Mouse (Mus musculus) thymus, postnatal 14 days (tissue): Measurements from ENCODE around the gene Itm2b.

Experiments
- DNase-seq: peaks from one replicate; pipeline ENCODE4 v3.0.0; 2021

The Itm2b gene

DNA sequence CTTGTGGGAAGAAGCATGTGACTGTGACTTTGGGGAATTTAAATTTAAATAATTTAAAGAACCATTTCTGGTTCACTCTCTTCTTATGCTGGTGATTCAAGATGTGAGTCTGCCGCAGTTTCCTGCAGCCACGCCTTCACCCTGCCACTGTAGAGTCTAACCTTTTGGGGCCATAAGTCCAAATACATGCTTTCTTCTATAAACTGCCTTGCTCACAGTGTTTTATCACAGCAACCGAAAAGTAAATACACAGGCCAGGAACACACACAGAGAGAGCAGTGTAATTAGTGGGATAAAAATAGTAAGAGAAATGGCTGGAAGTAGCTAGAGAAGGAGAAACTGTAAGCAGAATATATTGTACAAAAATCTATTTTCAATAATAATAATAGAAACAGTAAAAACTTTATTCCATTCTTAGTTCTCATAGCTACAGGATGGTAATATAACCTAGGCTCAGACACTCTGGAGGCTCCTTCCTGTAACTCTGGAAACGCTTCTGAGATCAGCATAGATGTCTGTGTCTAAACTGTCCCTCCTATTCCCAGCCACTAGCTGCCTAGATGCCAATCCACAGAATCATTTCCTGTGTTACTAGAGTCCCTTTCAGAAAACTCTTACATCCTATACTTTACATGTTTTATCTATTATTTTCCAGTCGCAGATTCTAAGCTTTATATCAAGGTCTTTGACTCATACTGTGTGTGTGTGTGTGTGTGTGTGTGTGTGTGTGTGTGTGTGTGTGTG lies 9.3 kb upstream of the Itm2b start:
- DNase-seq = no peak

DNA sequence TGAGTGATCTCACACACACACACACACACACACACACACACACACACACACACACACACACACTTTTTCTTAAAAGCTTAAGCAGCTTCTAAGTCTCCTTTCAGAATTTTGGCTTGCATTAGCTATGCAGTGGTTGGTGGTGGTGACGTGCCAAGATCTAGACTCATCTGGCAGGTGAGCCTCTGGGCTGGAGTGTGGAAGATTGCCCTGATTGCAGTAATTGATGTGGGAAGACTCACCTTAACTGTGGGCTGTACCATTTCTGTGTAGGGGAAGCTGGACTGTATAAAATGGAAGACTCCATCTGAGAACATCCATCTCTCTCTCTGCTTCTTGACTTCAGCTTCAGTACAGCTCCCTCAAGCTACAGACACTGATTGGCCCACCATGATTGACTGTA lies 6.4 kb upstream of the Itm2b start:
- DNase-seq = peak; percentile 44

DNA sequence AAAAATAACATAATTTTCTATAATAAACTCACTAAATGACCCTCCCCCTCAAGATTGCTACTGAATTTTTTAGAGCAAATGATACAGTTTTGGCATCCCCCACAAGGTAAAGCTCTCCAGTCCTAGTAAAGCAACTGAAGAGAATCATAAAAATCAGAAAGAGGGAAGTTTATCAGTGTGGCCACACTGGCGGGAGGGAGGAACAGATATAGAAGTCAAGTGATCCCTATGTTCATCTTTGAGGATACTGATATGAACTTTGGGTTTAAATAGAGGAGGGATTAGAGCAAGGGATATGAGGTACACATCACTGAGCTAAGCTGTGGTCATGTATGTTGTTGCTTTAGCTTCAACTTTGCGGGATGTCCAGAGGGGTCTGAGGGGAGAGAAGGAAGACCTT lies 5.1 kb upstream of the Itm2b start:
- no peak for DNase-seq

DNA sequence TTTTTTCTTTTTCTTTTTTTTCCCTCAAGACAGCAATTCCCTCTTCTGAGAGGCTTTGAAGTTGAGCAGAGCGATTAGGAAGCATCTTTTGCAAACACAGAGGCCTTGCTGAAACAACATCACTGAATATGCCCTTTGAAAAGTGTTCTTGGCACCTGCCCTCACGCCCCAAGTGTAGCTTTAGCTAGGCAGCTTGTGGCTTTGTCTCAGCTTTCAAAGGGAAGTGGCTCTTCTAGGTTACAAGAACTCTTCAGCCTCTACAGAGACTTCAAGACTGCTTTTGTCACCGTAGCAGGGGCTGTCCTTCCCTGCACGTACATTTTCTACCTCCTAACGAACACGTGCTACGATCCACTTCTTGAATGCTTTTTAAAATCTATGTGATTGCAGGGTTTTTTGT lies 4.0 kb upstream of the Itm2b start:
- DNase-seq = peak; percentile 79

DNA sequence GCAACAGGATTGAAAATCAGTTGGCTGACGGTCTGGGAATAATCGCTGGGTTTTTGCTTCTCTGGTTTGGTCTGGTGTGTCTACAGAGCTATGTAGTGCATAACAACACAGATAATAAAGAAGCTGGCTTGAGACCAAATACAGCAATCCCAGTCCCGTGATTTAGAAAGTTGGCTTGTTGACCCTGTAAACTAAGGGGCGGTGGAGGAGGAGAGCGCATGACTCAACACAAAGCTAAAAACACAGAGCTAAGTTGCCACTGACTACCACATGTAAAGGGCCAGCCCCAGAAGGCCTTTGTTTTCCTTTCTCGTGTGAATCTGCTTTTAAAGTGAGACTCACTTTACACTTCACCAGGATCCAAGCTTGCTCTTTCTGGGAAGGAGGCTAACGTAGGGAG lies 3.5 kb upstream of the Itm2b start:
- DNase-seq = peak; percentile 40

DNA sequence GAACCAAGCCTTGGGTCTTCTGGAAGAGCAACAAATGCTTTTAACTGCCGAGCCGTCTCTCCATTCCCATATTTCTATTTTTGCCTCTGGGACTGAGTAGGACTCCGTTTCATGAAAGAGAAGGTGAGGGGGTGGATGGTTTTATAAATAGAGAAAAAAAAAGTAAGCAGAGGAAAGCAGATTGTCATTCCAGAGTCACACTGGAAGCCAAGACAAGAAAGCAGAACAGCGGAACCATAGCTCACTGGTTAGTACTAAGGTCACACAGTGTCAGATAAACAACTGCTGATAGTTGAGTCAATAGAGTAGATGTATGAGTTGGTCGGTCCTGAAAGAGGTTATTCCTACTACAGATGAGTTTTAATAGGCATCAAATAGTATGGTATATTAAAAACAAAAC lies 1.4 kb upstream of the Itm2b start:
- DNase-seq = no peak

DNA sequence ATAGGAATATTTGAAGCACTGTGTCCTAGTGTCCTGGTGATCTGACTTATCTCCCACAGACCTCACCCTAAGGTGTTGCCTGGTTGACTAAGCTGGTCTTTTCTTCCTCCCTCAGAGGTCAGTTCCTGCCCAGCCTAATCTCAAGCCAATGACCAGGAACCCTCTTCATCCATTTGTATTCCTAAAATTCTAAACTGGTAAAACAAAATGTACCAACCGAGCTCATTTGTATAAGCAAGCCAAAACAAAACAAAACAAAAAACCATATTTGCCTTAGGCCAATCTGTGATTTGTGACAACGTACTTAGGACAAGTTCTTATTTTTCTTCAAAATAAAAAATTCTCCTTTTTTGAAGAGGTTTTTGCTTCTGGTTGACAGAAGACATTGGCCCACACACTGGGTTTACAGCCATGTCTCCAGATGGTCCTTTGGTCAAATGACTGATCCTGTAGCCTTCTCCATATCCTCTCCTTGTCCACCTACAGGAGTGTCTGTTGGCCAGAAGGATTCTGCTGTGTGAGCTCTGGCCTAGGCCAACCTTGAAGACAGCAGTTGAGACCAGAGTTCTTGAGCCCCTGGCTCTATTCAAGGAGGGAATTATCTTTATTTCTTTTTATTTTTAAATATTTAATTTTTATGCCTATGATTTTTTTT lies 758 bp upstream of the Itm2b start:
- DNase-seq = no peak

DNA sequence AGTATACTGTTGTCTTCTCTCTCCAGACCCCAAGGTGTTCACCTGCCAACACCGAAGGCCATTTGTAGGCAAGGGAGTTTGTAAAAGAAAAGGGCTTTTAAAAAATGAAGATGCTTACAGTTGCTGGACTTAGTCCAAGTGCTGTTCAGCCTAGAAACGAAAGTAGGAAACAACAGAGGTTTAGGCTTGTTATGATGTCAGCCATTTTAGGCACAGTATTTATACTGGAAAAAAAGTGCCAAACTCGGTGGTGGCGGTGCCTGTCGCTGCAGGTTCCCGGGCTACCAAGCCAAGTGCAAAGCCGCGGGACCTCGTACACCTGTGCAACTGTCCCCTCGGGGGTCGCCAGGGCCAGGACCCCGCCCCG lies 560 bp downstream of the Itm2b start:
- DNase-seq = no peak

DNA sequence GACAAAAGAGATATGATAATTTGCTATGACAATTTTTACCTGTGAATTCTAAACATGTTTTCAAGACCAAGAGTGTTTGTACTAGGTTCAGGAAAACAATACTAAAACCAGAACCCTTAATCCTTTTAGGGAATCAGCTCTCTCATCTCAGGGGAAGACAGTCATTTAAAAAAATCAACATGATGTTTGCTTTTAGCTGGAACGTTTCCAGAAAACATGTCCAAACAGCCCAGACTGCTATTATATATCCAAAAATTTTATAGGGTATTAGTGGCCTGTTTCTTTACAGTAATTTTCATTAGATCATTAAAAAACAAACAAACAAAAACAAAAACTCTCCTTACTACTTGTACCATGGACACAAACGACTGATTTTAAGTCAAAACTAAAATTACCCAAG lies 1.3 kb downstream of the Itm2b start:
- DNase-seq = no peak

DNA sequence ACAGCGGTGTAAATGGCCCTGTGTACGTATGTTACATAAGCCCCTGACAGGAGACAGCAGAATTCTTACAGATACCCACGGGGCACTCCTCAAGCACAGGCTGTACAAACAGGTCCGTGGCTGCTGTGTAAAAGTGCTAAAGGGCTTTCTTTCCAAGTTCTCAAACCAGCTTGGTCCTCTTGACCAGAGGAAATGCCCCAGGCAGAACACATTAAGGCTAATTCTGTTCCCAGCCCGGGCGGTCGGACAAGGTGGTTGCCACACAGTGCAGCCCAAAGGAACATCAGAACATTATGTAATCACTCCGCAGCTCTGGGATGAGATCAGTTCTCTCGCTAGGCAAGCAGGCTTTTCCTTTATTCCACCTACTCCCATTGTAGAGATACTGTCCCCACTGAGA lies 2.4 kb downstream of the Itm2b start:
- no peak for DNase-seq

DNA sequence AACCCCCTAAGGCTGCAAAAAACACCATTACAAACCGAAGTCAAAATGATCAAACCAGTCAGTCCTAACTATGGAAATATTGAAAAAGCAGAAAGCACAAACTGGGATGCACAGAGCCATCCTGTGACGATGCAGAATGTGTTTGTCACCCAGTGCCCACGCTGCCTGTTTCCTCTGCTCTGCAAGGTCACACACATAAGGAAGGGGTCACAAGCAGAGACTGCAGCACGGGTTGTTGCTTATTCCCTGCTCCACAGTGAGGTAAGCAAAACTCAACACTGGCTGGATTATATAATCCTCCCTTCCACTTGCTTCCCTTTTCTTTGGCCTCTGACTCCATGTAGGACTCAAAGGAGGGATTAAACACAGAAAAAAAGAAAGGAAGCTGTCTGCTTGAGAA lies 3.5 kb downstream of the Itm2b start:
- no peak for DNase-seq

DNA sequence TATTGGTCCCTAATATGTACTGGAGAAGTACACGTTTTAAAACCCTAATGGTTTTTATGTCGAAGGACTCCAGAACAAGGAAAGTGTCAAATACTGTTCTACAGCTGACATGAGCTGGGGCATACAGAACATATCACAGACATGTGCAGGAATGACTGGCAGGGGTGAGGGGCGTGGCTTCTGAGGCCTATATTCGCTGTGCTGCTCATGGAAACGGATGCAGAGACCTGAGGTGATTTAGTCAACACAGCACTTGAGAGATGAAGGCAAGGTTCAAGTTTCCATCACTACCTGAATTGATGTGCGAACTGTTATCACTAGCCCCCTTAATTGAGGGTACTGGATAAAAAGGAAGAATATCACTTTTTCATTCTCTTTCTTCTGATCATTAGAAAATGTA lies 7.3 kb downstream of the Itm2b start:
- DNase-seq = no peak

DNA sequence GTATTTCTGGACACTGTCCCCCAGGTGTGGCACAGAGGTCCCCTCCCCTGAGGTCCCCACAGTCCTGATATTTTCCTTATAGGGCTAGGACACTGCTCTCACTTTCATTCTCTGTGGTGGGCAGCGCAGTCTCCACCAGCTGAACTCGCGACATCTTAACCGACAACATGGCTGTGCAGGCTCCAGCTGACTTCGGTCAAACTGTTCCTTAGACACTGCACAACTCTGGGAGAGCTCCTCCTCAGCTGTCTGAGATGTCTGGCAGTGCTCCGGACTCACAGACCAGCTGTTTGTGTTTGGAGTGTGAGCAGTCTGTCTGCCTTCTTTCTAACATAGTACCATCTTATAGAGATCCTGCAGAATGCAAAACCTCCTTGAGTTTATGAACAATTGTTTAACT lies 8.2 kb downstream of the Itm2b start:
- DNase-seq = no peak

DNA sequence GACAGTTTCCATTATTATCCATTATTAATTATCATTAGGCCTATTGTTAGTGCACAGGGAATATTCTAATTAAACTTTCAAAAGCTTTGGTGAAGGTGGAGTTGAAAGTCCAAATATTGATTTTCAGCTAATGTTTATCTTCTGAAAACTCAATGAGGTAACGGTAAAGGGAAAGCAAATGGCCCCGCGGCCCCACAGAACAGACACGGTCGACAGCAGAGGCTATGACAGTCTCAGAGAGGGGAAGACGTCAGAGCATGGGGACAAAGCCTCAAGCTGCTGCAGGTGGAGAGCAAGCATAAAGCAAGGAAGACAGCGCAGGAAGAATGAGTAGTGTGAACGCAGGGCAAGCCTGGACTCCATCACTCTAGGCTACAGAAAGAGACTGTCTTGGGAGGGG lies 9.2 kb downstream of the Itm2b start:
- no peak for DNase-seq

DNA sequence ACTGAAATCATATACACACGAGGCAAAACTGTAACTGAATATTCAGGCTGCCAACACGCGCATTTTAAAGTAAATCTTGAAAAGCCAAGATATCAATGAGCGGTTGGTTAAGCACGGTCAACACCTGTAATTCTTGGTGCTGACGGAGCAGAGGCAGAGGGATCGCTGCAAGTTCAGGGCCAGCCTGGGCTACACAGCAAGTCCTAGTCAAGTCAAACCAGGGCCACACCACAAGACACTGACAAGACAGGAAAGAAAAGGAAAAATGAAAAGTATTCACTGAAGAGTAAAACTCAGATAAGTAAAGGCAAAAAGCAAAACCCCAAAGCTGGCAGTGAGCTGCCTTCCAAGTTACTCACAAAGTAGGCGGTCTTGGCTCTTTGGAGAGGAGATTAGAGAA lies 9.6 kb downstream of the Itm2b start:
- no peak for DNase-seq

DNA sequence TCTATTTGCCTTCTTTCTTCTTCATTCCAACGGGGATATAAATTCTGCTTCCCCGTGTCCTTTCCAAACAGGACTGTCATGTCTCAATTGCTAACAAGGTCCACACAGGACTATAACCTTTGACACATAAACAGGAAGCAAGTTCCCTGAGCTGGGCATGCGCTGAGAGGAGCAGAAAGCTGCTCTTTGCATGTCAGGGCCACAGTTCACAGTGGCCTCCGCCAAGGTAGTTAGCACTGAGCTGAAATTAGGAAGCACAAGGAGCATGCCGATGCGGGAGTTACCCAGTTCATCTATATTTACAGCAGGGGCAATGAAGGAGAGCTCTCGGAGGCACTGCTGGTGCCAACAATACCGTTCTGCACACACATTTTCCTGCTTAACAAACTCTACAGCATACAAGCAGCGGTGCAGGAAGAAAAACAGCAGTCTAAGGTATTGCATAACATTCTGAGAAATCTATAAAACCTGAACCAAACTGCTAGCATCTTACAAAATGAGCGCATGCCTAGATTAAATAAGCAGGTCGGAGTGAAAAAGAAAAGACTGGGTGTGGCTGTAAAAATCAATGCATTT lies 10.7 kb downstream of the Itm2b start:
- DNase-seq = no peak

DNA sequence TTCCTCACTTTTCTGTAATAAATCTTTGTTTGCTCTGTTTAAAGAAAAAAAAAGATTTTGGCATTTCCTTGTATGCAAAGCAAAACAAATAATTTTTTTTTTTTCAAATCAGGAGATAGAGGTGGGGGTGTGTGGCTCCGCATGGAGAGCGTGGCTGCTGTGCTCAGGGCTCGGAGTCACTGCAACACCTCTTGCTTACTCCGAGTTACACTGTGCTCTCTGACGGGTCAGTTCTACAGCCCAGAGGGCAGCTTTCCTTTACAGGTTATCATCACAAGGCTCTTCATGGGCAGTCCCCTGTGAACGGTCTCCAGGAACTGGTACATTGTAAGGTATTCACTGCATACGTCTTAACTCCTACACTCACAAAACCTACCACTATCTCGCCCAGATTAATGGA lies 11.5 kb downstream of the Itm2b start:
- DNase-seq = no peak

DNA sequence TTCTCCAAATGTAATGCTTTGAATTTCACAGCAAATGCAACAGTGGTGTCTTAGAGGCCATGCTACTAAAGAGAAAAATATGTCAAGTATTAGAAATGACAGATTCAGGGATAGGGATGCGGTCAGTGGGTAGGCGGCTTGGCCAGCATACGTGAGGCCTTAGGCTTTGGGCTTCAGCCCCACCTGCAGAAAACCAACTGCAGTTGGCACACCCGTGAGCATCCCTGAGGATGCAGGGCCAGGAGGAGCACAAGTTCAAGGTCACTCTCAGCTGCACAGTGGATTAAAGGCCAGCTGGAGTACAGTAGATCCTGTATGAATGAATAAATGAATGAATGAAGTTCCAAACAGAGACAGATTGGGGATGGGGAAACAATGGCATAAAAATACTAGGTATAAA lies 12.1 kb downstream of the Itm2b start:
- no peak for DNase-seq

DNA sequence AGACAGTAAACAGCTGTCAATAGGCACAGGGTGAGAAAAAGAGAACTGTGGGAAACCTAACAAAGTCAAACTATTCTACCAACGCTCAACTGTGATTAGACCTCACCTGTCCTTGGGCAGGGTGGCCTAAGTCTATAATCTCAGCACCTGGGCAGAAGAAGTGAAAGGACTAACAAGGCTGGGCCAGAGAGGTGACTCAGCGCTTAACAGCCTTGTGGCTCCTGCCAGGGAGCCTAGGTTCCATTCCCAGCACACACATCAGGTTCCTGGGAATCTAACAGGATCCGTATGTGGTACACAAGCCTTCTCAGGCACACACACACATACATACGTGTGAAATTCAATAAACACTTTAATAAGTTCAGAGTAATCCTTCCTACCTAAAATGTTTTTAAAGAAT lies 13.5 kb downstream of the Itm2b start:
- no peak for DNase-seq

DNA sequence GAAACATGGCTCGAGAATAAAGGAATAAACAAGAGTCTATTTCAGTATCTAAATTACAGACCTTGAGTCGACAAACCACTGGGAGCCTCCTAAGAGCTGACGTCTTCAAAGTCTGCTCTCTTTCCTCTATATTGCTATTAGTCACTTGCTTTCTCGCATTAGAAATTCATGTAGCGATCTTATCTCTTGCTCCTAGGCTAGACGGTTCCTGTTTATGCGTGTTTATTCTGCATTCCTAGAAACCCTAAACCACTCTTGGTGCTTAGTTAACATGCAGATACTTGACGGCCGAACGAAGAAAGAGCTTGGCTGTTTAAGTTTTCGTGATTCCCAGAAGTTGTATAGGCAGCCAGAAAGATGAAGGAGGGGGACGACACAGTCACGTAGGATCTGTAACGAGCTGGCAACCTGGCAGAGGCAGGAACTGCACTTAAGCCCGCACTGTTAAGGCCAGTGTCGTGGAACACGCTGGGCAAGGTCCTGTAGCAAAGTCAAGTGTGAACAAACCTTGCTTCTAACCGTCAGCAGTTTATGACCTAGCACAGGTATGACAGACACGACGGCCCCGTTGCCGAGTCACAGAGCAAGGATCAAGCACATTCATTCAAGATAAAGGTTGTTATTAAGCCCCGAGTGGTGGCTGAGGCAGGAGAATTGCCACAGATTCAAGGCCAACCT lies 14.3 kb downstream of the Itm2b start:
- no peak for DNase-seq

DNA sequence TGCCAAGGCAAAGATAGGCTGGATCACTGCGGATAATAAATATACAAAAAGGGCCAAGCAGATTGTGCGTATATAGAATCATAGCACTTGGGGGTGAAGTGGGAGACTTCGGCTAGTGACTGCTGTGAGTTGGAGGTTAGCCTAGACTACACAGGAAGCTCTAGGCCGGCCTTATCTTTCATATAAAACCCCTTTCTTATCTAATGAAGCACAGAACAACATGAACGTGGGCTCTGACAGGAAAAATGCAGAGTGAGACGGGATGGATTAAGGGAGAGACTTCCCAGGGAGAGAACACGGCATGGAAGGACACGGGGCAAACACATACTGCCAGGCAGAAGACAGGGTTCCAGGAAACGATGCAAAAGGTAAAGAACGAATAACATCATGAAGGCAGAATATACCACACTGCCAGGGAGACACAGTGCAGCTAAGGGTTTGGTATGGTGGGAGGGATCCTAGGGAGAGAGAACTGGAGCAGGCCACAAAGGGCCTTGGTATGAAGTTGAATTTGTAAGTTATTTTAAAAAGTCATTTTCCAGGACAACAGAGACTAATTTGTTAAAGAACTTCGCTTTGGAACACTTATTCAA lies 14.9 kb downstream of the Itm2b start:
- DNase-seq = no peak

DNA sequence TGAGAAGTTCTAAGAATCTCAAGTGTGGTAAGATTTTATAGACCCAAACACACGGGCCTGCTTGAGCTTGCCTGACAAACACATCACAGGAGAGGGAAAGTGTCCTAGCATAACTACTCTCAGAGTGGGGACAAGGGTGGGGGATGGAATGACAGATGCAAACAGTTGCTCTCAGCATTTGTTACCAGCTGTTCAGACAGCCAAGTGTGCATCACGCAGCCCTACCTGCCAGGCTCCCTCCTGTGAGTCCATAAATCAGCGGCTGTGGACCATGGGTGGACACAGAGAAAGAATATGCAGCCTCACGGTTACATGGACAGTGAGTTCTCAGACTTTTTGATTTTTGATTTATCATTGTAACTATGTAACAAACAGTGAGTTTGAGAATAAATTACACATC lies 15.5 kb downstream of the Itm2b start:
- no peak for DNase-seq

DNA sequence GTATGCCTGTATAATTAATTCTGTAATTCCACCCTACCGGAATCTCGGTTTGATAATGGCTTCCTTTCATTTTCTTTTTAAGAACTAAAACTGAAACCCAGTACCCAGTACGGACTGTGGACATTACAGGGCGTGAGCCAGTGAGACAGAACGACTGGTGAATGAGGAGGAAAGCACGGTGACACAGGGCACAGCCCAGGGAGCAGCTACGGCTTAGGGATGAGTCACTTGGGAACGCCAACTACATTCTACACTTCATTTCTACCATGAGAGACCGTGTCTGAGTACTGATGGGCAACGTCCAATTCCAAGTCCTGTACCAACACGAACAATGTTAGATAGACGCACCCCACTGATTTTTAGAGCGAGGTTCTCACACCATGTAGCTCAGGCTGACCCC lies 16.1 kb downstream of the Itm2b start:
- DNase-seq = no peak

DNA sequence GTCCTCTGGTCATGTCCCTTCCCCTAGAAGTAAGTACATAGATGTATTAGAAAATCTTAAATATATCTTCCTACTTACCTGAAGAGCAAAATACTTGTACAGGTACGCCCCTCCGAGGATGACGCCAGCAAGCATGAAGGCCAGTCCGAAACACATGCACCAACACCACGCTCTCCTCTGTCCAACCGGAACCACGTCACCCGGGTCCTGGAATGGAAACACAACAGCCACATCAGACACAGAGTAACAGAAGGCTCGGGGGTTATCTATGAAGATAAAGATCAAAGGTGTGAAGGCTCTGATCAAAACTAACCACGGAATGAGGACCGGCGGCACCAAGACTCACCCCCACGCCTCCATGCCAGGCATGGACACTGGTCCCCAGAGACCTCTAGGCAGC lies 16.9 kb downstream of the Itm2b start:
- DNase-seq = no peak
